Mouse (Mus musculus) intestine, embryonic 16.5 days (tissue): Measurements from ENCODE around the gene Trpd52l3. TPM values are rescaled to one million over a fixed set of nuclear protein-coding genes. Genes with fewer than 3 reads are reported as not detected.

Source experiments
- ATAC-seq: fragments of 200-750 bp; cut with Nextera tagmentation; 2 replicates; pipeline ENCODE4 v1.8.0; 2017; ENCODE audit warnings: moderate TSS enrichment, moderate library complexity
- H3K27ac ChIP-seq: fragments of 300-500 bp; sonication (generic); 2 replicates; pipeline ENCODE4 v1.5.1; 2014; ENCODE audit warnings: mild to moderate bottlenecking, low read length
- H3K27me3 ChIP-seq: fragments of 300-500 bp; sonication (generic); replicated peaks from 2 replicates; pipeline ENCODE4 v1.6.1; 2014; ENCODE audit warnings: low read length, control low read depth, mixed read lengths; ENCODE audit not compliant: control insufficient read depth, insufficient read depth
- H3K36me3 ChIP-seq: fragments of 300-500 bp; sonication (generic); 2 replicates; pipeline ENCODE4 v1.6.1; 2014; ENCODE audit warnings: low read length, control low read depth; ENCODE audit not compliant: control insufficient read depth, insufficient read depth
- H3K4me1 ChIP-seq: fragments of 300-500 bp; sonication (generic); 2 replicates; pipeline ENCODE4 v1.6.1; 2014; ENCODE audit warnings: low read length, control low read depth, mixed read lengths; ENCODE audit not compliant: control insufficient read depth, insufficient read depth
- H3K4me2 ChIP-seq: fragments of 300-500 bp; sonication (generic); 2 replicates; pipeline ENCODE4 v1.6.1; 2014; ENCODE audit warnings: low read depth, low read length, control low read depth
- H3K4me3 ChIP-seq: fragments of 300-500 bp; sonication (generic); 2 replicates; pipeline ENCODE4 v1.5.1; 2014; ENCODE audit warnings: mild to moderate bottlenecking, low read length
- H3K9ac ChIP-seq: fragments of 300-500 bp; sonication (generic); 2 replicates; pipeline ENCODE4 v1.6.1; 2014; ENCODE audit warnings: low read depth, low read length
- H3K9me3 ChIP-seq: fragments of 300-500 bp; sonication (generic); 2 replicates; pipeline ENCODE4 v1.6.1; 2016; ENCODE audit warnings: low read length, control low read depth; ENCODE audit not compliant: control insufficient read depth
- WGBS: fragments of 180-500 bp; shearing (Covaris S2); extraction: QIAGEN DNeasy Blood & Tissue Kit; methylation state at CpG from one replicate; pipeline ENCODE4 v1.1.7; 2014; 5-methylcytosine and 5-hydroxymethylcytosine counted together
- polyA plus RNA-seq: library from polyadenylated mRNA; unstranded; fragments of >200 nt; fragmentation: Nextera tagmentation; extraction: Ambion mirVana; gene quantifications from 2 replicates; pipeline ENCODE4 v1.2.1, GENCODE M21; 2015

Trpd52l3 gene
- polyA plus RNA-seq, 1 experiment from 2014 or later: not detected

- WGBS: 78% methylated on average over 8 of the region's 8 CpGs
- H3K27me3 ChIP-seq: no peaks in the 10 kb centered on the region
- no peak overlapping the region for H3K9ac ChIP-seq
- H3K27ac ChIP-seq: no peak overlapping the region
- no peak for ATAC-seq
- H3K4me1 ChIP-seq: no peaks in the 10 kb centered on the region
- no peaks in the 10 kb centered on the region for H3K9me3 ChIP-seq
- H3K4me3 ChIP-seq: no peak overlapping the region
- no peaks in the 10 kb centered on the region for H3K36me3 ChIP-seq
- no peak overlapping the region for H3K4me2 ChIP-seq
Observed at GRCm38 (mm10) chr19:29979452-29980089, 24.0 kb upstream of the Trpd52l3 start.

GRCm38 (mm10) chr19:29984208-29985005, 19.2 kb upstream of the Trpd52l3 start:
- no peaks in the 10 kb centered on the region for H3K27me3 ChIP-seq
- H3K4me3 ChIP-seq: no peak overlapping the region
- H3K4me1 ChIP-seq: no peaks in the 10 kb centered on the region
- no peak overlapping the region for H3K27ac ChIP-seq
- H3K9me3 ChIP-seq: no peaks in the 10 kb centered on the region
- no peak overlapping the region for H3K4me2 ChIP-seq
- no peak for ATAC-seq
- no peaks in the 10 kb centered on the region for H3K36me3 ChIP-seq
- H3K9ac ChIP-seq: no peak overlapping the region
- WGBS: 80% methylated on average over 16 of the region's 16 CpGs

- WGBS: 83% methylated on average over 12 of the region's 12 CpGs
- H3K9ac ChIP-seq: no peak overlapping the region
- H3K4me3 ChIP-seq: no peak overlapping the region
- no peak for ATAC-seq
- H3K36me3 ChIP-seq: no peaks in the 10 kb centered on the region
- H3K4me1 ChIP-seq: no peaks in the 10 kb centered on the region
- H3K27ac ChIP-seq: no peak overlapping the region
- no peaks in the 10 kb centered on the region for H3K9me3 ChIP-seq
- H3K4me2 ChIP-seq: no peak overlapping the region
- H3K27me3 ChIP-seq: no peaks in the 10 kb centered on the region
Observed at GRCm38 (mm10) chr19:29986464-29987091, 17.0 kb upstream of the Trpd52l3 start.

- no peak overlapping the region for H3K9ac ChIP-seq
- no peaks in the 10 kb centered on the region for H3K4me1 ChIP-seq
- no peaks in the 10 kb centered on the region for H3K27me3 ChIP-seq
- no peak for ATAC-seq
- H3K4me2 ChIP-seq: no peak overlapping the region
- WGBS: 64% methylated on average over 12 of the region's 12 CpGs
- no peaks in the 10 kb centered on the region for H3K9me3 ChIP-seq
- no peak overlapping the region for H3K4me3 ChIP-seq
- H3K27ac ChIP-seq: no peak overlapping the region
- no peaks in the 10 kb centered on the region for H3K36me3 ChIP-seq
Observed at GRCm38 (mm10) chr19:30000406-30001365, 2.9 kb upstream of the Trpd52l3 start.

- no peak overlapping the region for H3K9ac ChIP-seq
- H3K9me3 ChIP-seq: no peaks in the 10 kb centered on the region
- H3K27me3 ChIP-seq: no peaks in the 10 kb centered on the region
- H3K4me3 ChIP-seq: no peak overlapping the region
- no peak overlapping the region for H3K27ac ChIP-seq
- H3K36me3 ChIP-seq: no peaks in the 10 kb centered on the region
- H3K4me1 ChIP-seq: no peaks in the 10 kb centered on the region
- H3K4me2 ChIP-seq: no peak overlapping the region
- ATAC-seq: no peak
- 66% methylated on average over 6 of the region's 6 CpGs for WGBS
Observed at GRCm38 (mm10) chr19:30001550-30001949, 2.0 kb upstream of the Trpd52l3 start.

GRCm38 (mm10) chr19:30006371-30006770, 2.8 kb downstream of the Trpd52l3 start:
- no peak overlapping the region for H3K9ac ChIP-seq
- H3K27ac ChIP-seq: no peak overlapping the region
- no peak overlapping the region for H3K4me3 ChIP-seq
- H3K9me3 ChIP-seq: no peaks in the 10 kb centered on the region
- H3K4me2 ChIP-seq: no peak overlapping the region
- 69% methylated on average over 3 of the region's 3 CpGs for WGBS
- ATAC-seq: no peak
- H3K4me1 ChIP-seq: peaks cover 5% of the 10 kb centered on the region; the same call in 1 of the 2 replicates
- no peaks in the 10 kb centered on the region for H3K27me3 ChIP-seq
- no peaks in the 10 kb centered on the region for H3K36me3 ChIP-seq

GRCm38 (mm10) chr19:30010520-30011296, 7.1 kb downstream of the Trpd52l3 start:
- no peaks in the 10 kb centered on the region for H3K36me3 ChIP-seq
- no peak for ATAC-seq
- no peaks in the 10 kb centered on the region for H3K9me3 ChIP-seq
- H3K4me3 ChIP-seq: no peak overlapping the region
- peak overlapping the region; percentile 38; the same call in 1 of the 2 replicates for H3K9ac ChIP-seq
- H3K4me1 ChIP-seq: peaks cover 5% of the 10 kb centered on the region; the same call in 1 of the 2 replicates
- no peak overlapping the region for H3K27ac ChIP-seq
- H3K27me3 ChIP-seq: no peaks in the 10 kb centered on the region
- 0 out of 2 replicates have a peak overlapping the region, but pooled peaks have one; percentile 11 for H3K4me2 ChIP-seq
- WGBS: 60% methylated on average over 13 of the region's 13 CpGs

GRCm38 (mm10) chr19:30014331-30014730, 10.7 kb downstream of the Trpd52l3 start:
- 83% methylated on average over 3 of the region's 3 CpGs for WGBS
- ATAC-seq: no peak
- H3K4me2 ChIP-seq: no peak overlapping the region

More at GRCm38 (mm10) chr19:30014331-30014730, 10.7 kb downstream of the Trpd52l3 start:
- Histone ChIP-seq H3K4me3 (no peak overlapping the region), H3K27ac (no peak overlapping the region), H3K27me3 (no peaks in the 10 kb centered on the region), H3K36me3 (no peaks in the 10 kb centered on the region), H3K4me1 (peaks cover 5% of the 10 kb centered on the region; the same call in 1 of the 2 replicates), H3K9ac (no peak overlapping the region), H3K9me3 (no peaks in the 10 kb centered on the region)
